Mouse (Mus musculus) left cerebral cortex, postnatal 25 days (tissue): Measurements from ENCODE around the gene Arhgap19. TPM values are rescaled to one million over a fixed set of nuclear protein-coding genes. Genes with fewer than 3 reads are reported as not detected.
A peak's percentile ranks its signal among the peaks of the same experiment; 100 is the strongest.
"Not testable (repeated sequence)": the region's sequence is repeated elsewhere in the genome, so short reads cannot be mapped to it uniquely, and the experiment has no call there.

ENCODE experiments used
- DNase-seq, 2 experiments: peaks; one replicate each; pipeline ENCODE4 v3.0.0; 2022; ENCODE audit warnings: low spot score in 2 of 2, mixed read lengths in 1 of 2
- intact Hi-C: fragments of 180-260 bp; cut with DNase I; formaldehyde crosslinking; loops from one replicate; pipeline ENCODE4 v1.15.1; 2025
- total RNA-seq, 2 experiments: library from RNA; stranded (reverse); gene quantifications; 2 replicates each; pipeline ENCODE4 v1.2.3; 2021

Gene Arhgap19
- total RNA-seq, result 1 to 10 TPM; 2.7 to 3.7 TPM

DNA sequence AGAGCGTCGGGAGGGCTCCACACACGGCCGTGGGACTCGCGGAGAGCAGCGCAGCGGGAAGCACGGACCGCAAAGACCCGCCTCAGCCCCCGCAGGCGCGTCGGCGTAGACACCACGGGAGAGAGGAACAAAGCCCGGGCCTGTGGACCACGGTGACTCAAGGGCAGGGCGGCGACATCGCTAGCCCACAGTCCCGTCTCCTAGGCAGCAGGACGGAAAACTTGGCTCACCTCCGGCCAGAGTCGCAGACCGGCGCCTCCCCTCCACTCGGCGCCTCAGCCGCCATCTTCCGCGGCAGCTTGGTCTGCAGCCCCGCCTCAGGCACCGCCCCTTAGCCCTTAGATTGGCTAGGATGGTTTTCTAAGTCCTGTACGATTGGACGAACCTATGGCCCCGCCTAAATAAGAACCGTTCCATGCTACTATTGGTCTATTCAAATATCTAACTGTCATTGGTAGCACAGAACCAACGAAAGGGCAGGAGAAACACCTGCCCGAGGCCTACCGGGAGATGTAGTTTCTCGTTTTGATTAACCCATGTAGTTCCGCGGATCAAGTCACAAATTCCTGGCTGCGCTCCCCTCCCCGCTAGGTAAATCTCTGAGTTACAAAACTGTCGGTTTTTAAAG is at the start of gene Arhgap19:
Arhgap19 (minus strand) TSS at position 306 of the 628 bp plus-strand sequence.
- DNase-seq, result peak; percentile 88 to 98
- intact Hi-C loops, result loop anchor here (2.0 kb wide), 1 partner anchor 47 kb away; the partner anchor contains the start of gene Frat2

DNA sequence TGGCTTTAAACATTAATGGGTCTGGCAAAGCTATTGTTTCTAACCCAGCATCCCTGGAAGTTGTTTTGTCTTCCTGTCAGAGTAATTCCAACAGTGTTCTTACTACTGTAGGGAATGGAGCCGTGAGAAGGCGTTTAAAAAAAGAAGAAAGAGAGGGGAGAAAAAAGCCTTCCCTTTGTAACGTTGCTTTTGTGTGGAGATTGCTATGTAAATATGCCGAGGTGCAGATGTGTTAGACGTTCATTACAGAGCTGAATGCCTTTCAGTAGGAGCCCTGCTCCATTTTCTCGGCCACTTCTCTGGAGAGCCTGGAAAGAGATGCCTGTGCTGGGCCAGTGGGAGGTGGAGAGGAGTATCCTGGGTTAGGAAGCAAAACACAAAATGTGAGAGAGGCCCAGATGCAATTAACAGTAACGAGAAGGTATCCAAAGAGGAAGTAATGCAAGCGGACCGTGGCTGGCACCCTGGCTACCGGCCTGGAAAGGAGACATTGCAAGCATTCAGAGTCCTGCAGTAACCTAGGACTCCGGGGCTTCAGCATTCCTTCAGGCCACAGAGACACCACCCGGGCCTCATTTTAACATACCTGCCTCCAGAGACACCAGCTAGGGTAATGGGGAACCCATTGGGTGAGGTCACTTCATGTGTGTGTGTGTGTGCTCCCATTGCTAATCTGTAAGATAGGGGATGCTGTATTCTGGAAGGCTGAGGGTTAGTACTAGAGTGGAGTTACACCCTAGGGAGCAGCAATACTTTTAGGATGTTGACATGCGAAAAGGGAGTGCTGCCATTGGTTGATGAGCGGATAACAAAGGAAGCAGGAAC is 49.1 kb upstream of the Arhgap19 start:
- intact Hi-C loops, result no loop called here
- DNase-seq, result no peak

DNA sequence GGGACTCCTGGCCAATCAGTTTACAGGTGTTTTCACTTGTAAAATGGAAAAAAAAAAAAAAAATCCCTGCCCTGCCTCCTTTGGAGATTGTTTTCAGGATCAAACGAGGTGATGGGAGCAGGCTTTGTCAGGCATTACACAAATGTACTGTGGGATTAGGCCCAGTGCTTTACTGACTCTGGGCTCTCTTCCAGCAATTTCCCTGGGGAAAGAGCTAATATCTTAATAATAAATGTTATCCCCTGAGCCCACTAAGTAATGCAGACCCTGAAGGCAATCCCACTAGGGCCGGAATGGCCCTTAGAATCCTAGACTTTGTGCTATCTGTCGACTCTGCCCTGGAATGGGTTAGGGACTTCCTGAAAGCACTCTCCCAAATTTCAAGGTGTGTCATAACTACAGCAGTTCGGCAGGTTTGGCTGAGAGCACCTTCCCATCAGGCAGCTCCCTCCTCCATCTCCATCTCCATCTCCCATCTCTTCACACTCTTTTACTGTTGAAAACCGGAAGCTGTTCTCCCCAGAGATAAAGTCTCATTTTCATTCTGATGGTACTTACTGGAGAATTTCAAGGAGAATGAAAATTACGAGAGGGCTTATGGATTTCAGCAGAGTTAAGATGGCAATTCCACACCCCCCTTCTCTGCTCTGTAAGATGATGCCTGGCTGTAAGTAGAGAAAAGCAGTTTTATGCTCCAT is 48.3 kb upstream of the Arhgap19 start:
- DNase-seq, result no peak

DNA sequence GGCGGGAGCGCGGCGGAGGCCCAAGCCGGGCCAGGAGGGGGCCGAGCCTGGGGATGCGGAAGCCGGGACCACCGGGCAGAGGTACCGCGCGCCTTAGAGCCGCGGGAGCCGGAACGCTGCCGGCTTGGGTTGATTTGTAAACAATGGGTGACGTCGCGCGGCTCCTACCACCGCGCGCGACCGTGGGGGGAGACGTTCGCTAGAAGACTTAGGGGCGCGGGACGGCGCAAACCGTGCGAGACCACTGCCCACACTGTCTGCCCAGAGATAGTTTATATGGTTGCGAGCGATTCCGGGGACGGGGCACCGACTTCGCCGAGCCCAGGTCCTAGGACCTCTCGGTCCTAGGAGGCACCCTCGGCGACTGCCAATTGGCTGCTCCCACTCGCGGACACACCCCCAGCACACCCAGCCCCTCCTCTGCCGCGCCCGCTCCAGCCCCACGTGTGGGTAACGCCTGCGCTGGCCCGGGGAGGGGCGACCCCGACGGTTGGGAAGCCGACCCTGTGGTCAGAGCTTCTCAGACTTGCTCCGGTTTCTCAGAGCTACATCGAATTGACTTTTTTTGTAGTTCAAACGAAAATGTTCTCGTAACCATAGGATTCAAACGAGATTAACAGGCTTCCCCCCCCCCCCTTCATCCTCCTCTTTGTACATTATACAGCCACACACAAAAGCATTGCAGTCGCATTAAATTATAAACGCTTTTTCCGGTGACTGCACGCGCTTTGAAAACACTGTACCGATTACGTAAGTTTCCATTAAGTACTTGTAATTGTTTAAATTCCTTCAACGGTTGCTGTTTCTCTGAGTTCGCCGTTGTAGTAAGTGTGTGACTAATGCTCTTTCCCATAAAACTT is 46.4 kb upstream of the Arhgap19 start, which contains the start of gene Frat2:
Frat2 (minus strand) TSS at position 141 of the 860 bp plus-strand sequence.
- DNase-seq, result peak; percentile 88 to 89
- intact Hi-C loops, result loop anchor here (2.0 to 5.0 kb wide), 2 partner anchors 47 to 366 kb away; partner anchors contain the start of gene Lcor

More for the DNA sequence above, 48.3 kb upstream of the Arhgap19 start:
- intact Hi-C loops, result no loop called here

DNA sequence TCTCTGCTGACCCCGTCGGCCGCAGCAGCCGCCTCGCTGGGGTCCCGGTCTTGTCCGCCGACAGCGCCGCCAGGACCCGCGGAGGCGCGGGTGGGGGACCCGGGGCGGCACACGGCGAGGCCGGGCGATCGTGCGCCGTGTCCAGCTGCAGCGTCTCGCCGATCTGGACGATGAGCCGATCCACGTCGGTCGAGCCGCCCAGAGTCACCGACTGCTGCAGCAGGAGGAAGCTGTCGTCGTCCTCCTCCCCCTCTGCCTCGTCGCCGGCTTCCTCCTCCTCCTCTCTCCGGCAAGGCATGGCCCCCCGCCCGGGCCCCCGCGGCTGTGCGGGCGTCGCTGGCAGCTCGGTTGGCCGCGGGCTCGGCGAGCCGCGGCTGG is 45.8 kb upstream of the Arhgap19 start:
- intact Hi-C loops, result loop anchor here (5.0 kb wide), 1 partner anchor 365 kb away; the partner anchor contains the start of gene Lcor
- not testable (repeated sequence) for DNase-seq

DNA sequence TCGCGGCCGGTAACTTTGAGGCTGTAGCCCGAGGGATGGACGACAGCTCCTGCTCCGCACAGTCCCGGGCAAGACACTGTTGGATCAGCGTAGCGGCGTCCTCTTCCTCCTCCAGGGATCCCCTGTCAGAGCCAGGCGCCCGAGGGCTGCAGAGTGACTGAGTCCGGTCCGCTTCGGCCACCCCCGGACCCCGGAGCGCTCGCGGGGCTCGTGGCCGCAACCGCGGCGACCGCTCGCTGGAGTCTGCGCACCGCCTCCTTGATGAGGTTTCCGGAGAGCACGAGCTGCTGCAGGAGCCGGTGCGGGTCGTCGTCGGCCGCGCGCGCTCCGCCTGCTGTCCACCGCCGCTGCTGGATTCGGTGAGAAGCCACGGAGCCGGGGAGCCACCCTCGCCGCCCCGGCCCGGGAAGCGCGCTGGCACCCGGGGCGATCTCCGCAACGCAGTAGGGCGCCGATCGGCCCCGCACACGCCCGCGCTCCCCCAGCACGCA is 45.3 kb upstream of the Arhgap19 start:
- intact Hi-C loops, result loop anchor here (5.0 kb wide), 1 partner anchor 365 kb away; the partner anchor contains the start of gene Lcor

DNA sequence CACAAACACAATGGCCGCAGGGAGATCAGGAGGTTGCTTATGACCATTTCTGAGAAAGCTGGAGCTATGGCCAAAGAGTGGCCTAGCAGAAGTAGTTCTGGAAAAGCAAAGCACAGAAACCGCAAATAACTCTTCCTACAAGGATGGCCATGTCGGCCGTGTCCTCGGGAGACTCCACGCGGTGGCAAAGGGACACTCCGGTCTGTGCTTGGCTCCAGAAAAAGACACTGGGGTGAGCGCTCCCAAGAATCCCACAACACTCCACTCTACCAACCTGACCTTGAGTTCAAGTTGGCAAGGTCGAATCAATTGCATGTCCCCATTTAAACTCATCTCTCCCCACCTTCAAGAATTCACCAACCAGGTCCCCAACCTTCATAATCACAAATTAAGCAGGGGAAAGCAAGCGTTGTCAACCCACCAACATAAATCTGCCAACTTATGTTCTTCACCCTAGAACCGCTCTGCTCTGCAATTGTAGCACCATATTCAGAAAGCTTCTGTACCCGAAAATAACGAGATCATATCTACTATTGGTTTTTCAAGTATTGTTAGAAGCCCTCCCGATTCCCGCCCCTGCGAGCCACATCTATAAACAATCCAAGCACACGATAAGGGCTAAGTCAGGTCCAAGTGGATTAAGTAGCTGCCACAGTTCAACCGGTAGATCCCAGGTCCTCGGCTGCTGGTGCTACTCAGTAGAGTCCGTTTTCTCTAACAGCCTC is 44.7 kb upstream of the Arhgap19 start:
- intact Hi-C loops, result loop anchor here (1.0 to 5.0 kb wide), 2 partner anchors 15 to 364 kb away; partner anchors contain the start of gene Lcor
- no peak for DNase-seq

More for the DNA sequence above, 45.3 kb upstream of the Arhgap19 start:
- DNase-seq, result peak; percentile 50 to 53

DNA sequence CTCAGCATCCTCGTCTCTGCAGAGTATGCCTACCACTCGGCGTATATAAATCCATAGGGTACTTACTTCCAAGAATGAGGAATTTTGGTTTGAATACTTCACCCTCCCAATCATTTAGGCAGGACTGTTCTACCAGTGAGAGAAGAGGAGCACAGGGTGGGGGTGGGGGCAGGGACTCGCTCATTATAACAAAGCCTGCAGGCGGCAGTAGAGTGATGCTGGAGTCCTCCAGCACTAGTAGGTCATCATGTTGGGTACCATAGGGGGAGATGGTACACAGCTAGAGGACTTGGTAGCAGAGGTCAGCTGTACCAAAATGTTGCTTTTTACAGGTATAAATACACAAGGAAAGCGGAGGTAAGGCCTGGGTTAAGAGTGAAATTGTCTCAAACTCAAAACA is 42.5 kb upstream of the Arhgap19 start:
- no peak for DNase-seq
- intact Hi-C loops, result no loop called here

DNA sequence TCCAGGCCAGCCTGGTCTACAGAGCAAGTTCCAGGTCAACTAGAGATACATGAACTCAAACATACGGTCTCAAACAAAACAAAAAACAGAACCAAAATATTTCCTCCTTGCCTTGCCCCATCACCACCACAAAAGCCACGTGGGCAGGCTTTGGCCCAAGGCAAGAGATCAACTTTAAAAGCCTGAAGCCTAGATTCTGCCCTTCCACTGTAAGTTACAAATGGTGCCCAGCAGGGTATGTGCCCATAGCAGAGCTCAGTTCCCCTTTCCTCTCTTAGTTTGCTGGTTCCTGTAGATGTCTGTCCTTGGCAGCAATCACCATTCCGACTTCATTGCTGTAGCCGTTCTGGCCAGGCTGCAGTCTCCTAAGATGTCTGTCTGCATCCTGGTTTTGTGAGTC is 40.9 kb upstream of the Arhgap19 start:
- no peak for DNase-seq
- intact Hi-C loops, result no loop called here

DNA sequence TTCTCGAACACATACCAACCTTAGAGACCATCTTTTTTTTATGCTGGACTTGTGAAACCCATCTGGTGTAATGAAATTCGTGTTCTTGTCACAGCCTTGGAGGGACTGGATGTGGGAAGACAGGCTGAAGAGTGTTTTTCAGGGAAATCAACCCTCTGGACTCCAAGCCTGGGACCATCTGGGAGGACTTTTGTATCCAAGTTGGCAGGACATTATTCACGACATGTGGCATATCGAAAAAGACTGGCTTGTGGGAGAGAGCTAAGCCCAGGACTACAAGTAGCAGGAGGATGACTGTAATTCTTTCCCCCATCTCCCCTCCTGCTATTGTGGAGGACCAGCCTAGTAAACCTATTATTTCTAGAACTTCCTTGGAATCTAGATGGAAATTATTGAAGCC is 40.3 kb upstream of the Arhgap19 start:
- intact Hi-C loops, result no loop called here
- no peak for DNase-seq

DNA sequence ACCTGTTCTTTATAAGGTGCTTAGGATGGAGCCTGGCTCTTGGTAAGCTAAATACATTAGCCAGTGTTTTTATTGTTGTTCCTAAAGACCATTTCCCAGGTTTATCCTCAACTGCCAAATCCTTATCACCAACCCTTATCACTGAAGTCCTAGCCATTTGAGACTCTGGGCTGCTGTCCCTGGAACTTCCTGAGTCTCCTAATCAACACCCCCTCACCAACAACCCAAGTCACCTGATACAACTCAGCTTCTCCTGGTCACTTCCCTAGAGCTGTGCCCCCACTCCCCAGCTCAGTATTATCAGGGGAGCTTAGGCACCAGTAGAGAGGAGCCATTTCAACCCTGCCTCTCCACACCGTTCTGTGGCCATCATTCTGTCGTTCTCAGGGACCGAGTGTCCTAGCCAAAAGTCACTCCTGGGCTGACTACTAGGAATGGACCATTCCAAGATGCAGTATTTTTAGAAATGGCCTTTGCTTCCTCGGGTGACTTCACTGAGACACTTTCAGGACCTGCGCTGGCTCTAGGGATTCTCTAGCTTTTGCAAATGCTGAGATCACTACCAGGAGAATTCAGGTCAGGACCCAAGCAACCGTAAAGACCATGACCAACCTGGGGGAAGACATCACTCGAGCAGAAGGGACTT is 39.4 kb upstream of the Arhgap19 start:
- intact Hi-C loops, result no loop called here
- DNase-seq, result no peak

DNA sequence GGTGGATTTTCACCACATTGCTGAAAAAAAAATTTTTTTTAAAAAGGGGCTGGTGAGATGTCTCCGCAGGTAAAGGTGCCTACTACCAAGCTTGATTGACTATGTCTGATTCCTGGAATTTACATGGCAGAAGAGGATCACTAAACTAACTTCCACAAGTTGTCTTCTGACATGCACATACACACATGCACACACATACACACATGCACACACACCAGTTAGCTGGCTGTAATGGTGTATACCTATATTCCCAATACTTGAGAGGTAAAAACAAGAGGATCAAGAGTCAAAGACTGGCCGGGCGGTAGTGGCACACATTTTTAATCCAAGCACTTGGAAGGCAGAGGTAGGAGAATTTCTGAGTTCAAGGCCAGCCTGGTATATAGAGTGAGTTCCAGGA is 37.8 kb upstream of the Arhgap19 start:
- DNase-seq, result no peak
- intact Hi-C loops, result no loop called here

DNA sequence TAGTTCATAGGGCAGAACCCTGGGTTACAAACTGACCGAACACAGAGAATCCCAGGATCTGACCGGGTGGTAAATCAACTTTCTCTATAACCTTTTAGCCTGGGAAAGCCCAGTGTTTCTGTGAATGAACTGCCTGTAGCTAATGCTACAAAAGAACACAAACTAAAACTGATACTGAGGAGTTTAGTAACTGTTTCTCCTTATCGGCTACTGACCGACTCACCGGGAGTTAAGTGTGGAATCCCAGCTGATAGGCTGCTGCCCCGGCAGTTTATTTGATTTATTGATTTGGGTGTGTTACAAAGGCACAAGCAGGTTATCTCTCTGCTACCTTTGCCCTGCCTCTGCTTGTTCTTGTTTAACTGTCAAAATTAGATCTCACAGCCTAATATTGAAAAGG is 37.0 kb upstream of the Arhgap19 start:
- no peak for DNase-seq

DNA sequence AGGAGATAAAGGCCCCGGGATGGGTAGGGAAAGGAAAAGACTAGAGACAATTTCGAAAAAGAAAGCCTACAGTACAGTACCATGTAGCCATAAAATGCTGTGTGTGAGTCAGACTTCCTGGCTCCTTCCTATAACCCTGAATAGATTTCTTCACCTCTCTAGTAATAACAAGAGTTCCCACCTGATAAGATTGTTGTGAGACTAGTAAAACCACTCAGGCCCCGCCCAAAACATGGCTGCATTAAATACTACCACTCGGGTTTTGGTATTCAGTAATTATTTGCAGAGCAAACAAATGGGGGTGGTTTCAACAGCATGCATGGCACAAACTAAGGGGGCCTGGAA is 36.0 kb upstream of the Arhgap19 start:
- no peak for DNase-seq
- intact Hi-C loops, result no loop called here

More for the DNA sequence above, 37.0 kb upstream of the Arhgap19 start:
- intact Hi-C loops, result no loop called here

DNA sequence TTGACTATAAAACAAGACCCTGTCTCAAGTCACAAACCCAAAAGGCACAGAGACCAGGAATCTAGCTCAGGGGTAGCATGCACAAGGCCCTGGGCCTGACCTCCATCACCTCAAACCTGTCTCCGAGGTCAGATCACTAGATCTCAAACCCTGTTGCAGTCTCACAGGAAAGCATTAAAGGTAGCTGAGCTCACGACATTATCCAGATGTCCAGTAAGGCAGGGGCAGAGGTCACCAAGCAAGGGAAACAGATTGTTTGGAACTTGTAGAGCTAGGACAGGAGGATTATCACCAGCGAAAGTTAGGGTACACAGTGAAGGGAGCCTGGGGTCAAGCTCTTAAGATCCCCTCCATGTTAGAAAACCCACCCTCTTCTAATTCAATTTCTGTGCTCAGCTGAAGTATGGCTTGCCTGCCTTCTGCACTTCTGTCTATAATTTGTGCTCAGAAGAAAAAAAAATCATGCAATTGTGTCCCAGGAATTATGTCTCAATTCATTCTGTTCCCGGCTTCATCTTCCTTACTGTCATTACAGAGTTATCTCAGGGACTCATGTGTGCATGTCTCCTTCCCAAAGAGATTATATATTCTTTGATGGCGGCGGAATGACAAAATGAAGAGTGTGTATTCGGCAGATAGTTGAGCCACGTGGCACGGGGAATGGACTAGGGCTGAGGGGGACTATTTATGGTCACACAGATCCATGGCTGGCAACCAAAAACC is 35.5 kb upstream of the Arhgap19 start:
- no peak for DNase-seq
- intact Hi-C loops, result no loop called here

DNA sequence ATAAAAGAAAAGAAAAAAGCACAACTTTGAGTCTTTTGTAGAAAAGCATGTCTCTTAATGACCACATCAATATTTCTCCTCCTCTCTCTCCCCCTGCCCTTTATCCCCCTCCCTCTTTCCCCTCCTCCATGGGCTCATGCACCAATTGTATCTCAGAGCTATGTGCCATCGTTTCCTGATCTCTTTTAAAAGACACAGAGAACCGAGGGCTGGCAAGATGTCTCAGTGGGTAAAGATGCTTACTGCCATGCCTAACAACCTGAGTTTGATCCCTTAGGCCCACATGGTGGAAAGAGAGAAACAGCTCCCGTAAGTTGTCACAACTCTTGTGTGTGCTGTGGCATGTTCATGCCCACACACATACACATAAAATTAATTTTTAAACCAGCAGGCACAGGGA is 34.9 kb upstream of the Arhgap19 start:
- intact Hi-C loops, result no loop called here
- no peak for DNase-seq

DNA sequence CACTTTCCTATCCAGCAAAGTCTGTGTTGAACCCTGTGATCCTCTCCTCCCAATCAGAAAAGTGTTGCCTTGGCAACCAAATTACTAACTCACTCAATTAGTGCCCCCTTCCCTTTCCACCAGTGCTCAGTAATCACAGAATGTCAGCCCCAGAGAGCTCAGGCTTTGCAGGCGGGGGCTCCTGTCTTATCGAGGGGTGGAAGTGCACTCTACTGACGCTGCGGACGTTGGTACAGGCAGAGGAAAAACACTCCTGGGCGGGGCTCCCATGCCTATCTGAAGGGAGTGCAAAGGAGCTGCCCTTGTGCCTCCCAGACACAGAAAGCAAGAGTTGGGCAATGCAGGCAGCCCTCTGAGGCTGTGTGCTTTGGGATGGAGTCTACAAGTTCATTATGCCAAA is 34.0 kb upstream of the Arhgap19 start:
- peak in 1 of 2 experiments; percentile 14 for DNase-seq
- intact Hi-C loops, result no loop called here
